8 mouse cellular contexts compared by ENCODE assay signal in the genomic region with DNA sequence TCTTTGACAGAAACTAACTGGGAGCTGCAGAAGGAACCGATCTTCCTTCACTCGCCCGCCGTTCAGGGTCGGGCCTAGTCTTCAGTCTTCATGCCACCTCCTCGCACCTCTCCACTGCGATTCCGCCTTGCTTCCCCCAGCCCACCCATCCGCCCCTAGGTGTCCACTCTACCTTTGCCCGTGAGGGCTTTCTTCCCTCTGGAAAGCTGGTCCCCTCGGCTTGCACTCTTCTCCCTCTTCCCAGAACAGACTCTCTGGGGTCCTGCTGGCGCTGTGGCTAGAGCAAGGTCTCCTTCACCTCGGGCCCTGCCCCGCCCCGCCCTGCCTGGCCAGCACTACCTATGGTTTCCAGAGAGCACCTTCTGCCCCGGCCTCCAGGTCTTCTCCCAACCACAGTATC.
DNase-seq lines count a peak whose midpoint lies in the region; ATAC-seq lines count a peak whose summit lies in the region.

No protein-coding gene starts in this region.

- H3K9ac ChIP-seq in neural tube, embryonic 11.5 days (ENCODE audit: low read length), result peak overlapping the region; percentile 55
- H3K9ac ChIP-seq in midbrain, embryonic 11.5 days (ENCODE audit: low read length), result peak overlapping the region; percentile 73

- H3K4me1 ChIP-seq in neural tube, embryonic 11.5 days (ENCODE audit: control insufficient read depth, insufficient read depth, low read length), result peaks cover 17% of the 10 kb centered on the region
- H3K4me1 ChIP-seq in midbrain, embryonic 11.5 days (ENCODE audit: control insufficient read depth, insufficient read depth, low read length), result peaks cover 23% of the 10 kb centered on the region

- H3K27me3 ChIP-seq in neural tube, embryonic 11.5 days (ENCODE audit: control insufficient read depth, insufficient read depth, low read length), result no peaks in the 10 kb centered on the region
- H3K27me3 ChIP-seq in midbrain, embryonic 11.5 days (ENCODE audit: control insufficient read depth, insufficient read depth, low read length), result no peaks in the 10 kb centered on the region

- H3K4me2 ChIP-seq in neural tube, embryonic 11.5 days (ENCODE audit: low read depth), result peak overlapping the region; percentile 64
- H3K4me2 ChIP-seq in midbrain, embryonic 11.5 days, result peak overlapping the region; percentile 82

- peak; percentile 43 for ATAC-seq in neural tube, embryonic 11.5 days (ENCODE audit: insufficient read depth, low FRiP score, low TSS enrichment)
- peak; percentile 45 for ATAC-seq in midbrain, embryonic 11.5 days (ENCODE audit: low FRiP score)
- ATAC-seq in CD4-positive, CD25-positive, alpha-beta regulatory T cell, adult 4 months, result no peak

- DNase-seq in adrenal gland, postnatal 25 days, result peak; percentile 37
- DNase-seq in adrenal gland, postnatal 10 days, result no peak
- DNase-seq in neural tube, embryonic 11.5 days (ENCODE audit: low spot score), result no peak
- DNase-seq in neural tube, embryonic 10.5 days (ENCODE audit: extremely low spot score, low spot score), result no peak
- peak; percentile 68 for DNase-seq in kidney, postnatal 14 days
- no peak for DNase-seq in midbrain, embryonic 11.5 days (ENCODE audit: low spot score, missing footprints)
- no peak for DNase-seq in layer of hippocampus, adult 8-10 months (ENCODE audit: low spot score in 2 of 2)

- peak overlapping the region; percentile 82 for H3K4me3 ChIP-seq in neural tube, embryonic 11.5 days (ENCODE audit: low read depth, low read length)
- H3K4me3 ChIP-seq in midbrain, embryonic 11.5 days (ENCODE audit: low read depth, low read length), result peak overlapping the region; percentile 80

- peak overlapping the region; percentile 94 for H3K27ac ChIP-seq in neural tube, embryonic 11.5 days (ENCODE audit: low read depth, low read length)
- peak overlapping the region; percentile 85 for H3K27ac ChIP-seq in midbrain, embryonic 11.5 days (ENCODE audit: low read depth, low read length)

- under 1% methylated on average over 16 of the region's 16 CpGs for WGBS in neural tube, embryonic 11.5 days
- WGBS in midbrain, embryonic 11.5 days, result 0% methylated on average over 16 of the region's 16 CpGs

- no peaks in the 10 kb centered on the region for H3K9me3 ChIP-seq in neural tube, embryonic 11.5 days (ENCODE audit: control insufficient read depth, low read length)
- no peaks in the 10 kb centered on the region; the same call in 1 of the 2 replicates for H3K9me3 ChIP-seq in midbrain, embryonic 11.5 days (ENCODE audit: control insufficient read depth, low read length)

- H3K36me3 ChIP-seq in neural tube, embryonic 11.5 days (ENCODE audit: control insufficient read depth, insufficient read depth, low read length), result no peaks in the 10 kb centered on the region
- no peaks in the 10 kb centered on the region for H3K36me3 ChIP-seq in midbrain, embryonic 11.5 days (ENCODE audit: control insufficient read depth, insufficient read depth, low read length)

Comparison
In these comparisons a context has a peak if more than half of its experiments do, and no peak if none do; other contexts are left out.
1. DNase-seq: peak in adrenal gland, postnatal 25 days (single experiment) and kidney, postnatal 14 days (single experiment); none in adrenal gland, postnatal 10 days (single experiment), neural tube, embryonic 11.5 days (single experiment), neural tube, embryonic 10.5 days (single experiment), midbrain, embryonic 11.5 days (single experiment) and layer of hippocampus, adult 8-10 months (0 of 2).